Mouse (Mus musculus) liver, adult 2 months (tissue): Measurements from ENCODE around the gene Maml3.

Experiments
- CTCF ChIP-seq: fragments of 200-500 bp; IDR thresholded peaks from 2 replicates; pipeline ENCODE4 v1.5.1; 2011; ENCODE audit warnings: low read depth, low read length, control low read depth
- POLR2A ChIP-seq: fragments of 200-500 bp; IDR thresholded peaks from 2 replicates; pipeline ENCODE4 v1.6.1; 2011; ENCODE audit warnings: low read length, control low read depth; ENCODE audit not compliant: insufficient read depth; ENCODE audit errors: extremely low read depth

DNA sequence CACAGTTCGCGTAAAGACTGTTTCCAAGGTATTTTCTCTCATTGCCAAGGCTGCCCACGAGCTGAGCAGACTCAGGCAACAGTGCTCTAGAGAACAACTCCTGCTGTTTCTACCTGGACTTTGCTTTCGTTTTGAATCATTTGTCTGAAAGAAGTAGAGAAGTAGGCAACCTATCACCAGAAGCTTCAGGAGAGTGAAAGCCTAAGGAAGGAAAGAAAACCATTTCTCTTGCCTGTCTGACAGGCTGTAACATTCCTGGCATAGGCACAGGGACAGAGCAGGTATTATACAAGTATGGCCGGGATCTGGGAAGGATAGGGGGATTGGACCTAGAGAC is 86.8 kb downstream of the Maml3 start:
- TF ChIP-seq CTCF (no peak), POLR2A (no peak)
